Mouse (Mus musculus) heart, adult 2 months (tissue): ENCODE data around the gene Prkab2.

Experiments
- CTCF ChIP-seq: fragments of 200-600 bp; IDR thresholded peaks from 2 replicates; pipeline ENCODE4 v1.8.1; 2022; ENCODE audit warnings: antibody characterized with exemption, mild to moderate bottlenecking, moderate library complexity
- EP300 ChIP-seq: fragments of 200-500 bp; IDR thresholded peaks from 2 replicates; pipeline ENCODE4 v1.6.1; 2011; ENCODE audit warnings: low read depth, low read length, control low read depth; ENCODE audit not compliant: insufficient read depth
- POLR2A ChIP-seq: fragments of 200-500 bp; IDR thresholded peaks from 2 replicates; pipeline ENCODE4 v1.6.1; 2011; ENCODE audit warnings: mild to moderate bottlenecking, low read depth, low read length, control low read depth; ENCODE audit not compliant: insufficient read depth

GRCm38 (mm10) chr3:97676126-97676525, 18.1 kb downstream of the Prkab2 start:
- TF ChIP-seq CTCF (no peak), EP300 (no peak), POLR2A (no peak)
